Mouse (Mus musculus) 3134 (cell line): Measurements from ENCODE around the gene Synrg.

ENCODE experiments used
- DNase-seq: peaks from one replicate; pipeline ENCODE4 v3.0.0-alpha.2; 2011; ENCODE audit warnings: low spot score; ENCODE audit not compliant: insufficient read length; ENCODE audit errors: extremely low read depth

The Synrg gene

GRCm38 (mm10) chr11:84072904-84073651, 108.8 kb downstream of the Synrg start:
- no peak for DNase-seq

- DNase-seq = peak; percentile 56
Observed at GRCm38 (mm10) chr11:84073816-84074764, 109.9 kb downstream of the Synrg start.

GRCm38 (mm10) chr11:84077008-84077407, 112.8 kb downstream of the Synrg start:
- no peak for DNase-seq

- no peak for DNase-seq
Observed at GRCm38 (mm10) chr11:84078601-84079000, 114.4 kb downstream of the Synrg start.

GRCm38 (mm10) chr11:84079361-84079760, 115.1 kb downstream of the Synrg start:
- DNase-seq = no peak

- no peak for DNase-seq
Observed at GRCm38 (mm10) chr11:84079887-84080286, 115.7 kb downstream of the Synrg start.

- DNase-seq = no peak
Observed at GRCm38 (mm10) chr11:84080327-84080726, 116.1 kb downstream of the Synrg start.

GRCm38 (mm10) chr11:84081901-84082300, 117.7 kb downstream of the Synrg start:
- no peak for DNase-seq

- no peak for DNase-seq
Observed at GRCm38 (mm10) chr11:84090572-84090971, 126.3 kb downstream of the Synrg start.
